Mouse (Mus musculus): ENCODE measurements around the gene Gdpd5. TPM values are rescaled to one million over a fixed set of nuclear protein-coding genes. Genes with fewer than 3 reads are reported as not detected.

Gene Gdpd5
- polyA plus RNA-seq, 1 experiment from 2014 or later = 24.9 TPM

DNA sequence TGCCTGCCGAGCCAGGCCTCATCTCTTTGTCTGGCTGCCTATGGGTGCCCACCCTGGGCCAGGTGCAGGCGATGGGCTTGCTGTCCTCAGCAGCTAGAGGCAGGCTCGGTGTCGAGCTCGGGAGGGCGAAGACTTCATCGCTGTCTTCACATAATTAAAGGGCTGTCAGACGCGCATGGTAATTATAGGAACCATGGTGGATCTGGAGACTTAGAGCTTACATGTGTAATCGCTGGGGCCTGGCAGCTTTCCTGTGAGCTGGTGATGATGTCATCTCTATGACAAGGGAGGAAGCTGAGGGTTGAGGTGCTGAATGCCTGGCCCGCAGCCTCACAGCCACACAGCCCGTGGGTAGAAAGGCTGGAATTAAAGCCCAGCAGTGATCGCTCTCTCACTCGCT is 51.0 kb downstream of the Gdpd5 start:
- no peaks in the 10 kb centered on the region for H3K27me3 ChIP-seq (ENCODE audit: control insufficient read depth, insufficient read depth, low read length)
- H3K36me3 ChIP-seq (ENCODE audit: control insufficient read depth, insufficient read depth, low read length) = peaks cover 6% of the 10 kb centered on the region; the same call in 1 of the 2 replicates
- H3K4me1 ChIP-seq (ENCODE audit: control insufficient read depth in 2 of 2, insufficient read depth in 2 of 2, low read length in 2 of 2) = peaks cover 24 to 28% of the 10 kb centered on the region in 2 experiments
- ATAC-seq (ENCODE audit: insufficient number of reproducible peaks, insufficient read depth, low FRiP score, low read depth) = no peak
- H3K9ac ChIP-seq (ENCODE audit: low read length) = peak overlapping the region; percentile 48
- peak overlapping the region; percentile 19 to 59; a peak in 3 of 4 replicates for H3K27ac ChIP-seq (replicated peaks in 1 of 2; ENCODE audit: control insufficient read depth in 1 of 2, insufficient read depth in 1 of 2, low read depth in 2 of 2, low read length in 2 of 2)
- peak overlapping the region; percentile 15; the same call in 1 of the 2 replicates for H3K4me2 ChIP-seq (ENCODE audit: low read length)
- H3K4me3 ChIP-seq (ENCODE audit: control insufficient read depth in 1 of 2, insufficient read depth in 1 of 2, low read depth in 1 of 2, low read length in 2 of 2) = no peak overlapping the region
- H3K9me3 ChIP-seq (ENCODE audit: control insufficient read depth, low read length) = no peaks in the 10 kb centered on the region
- WGBS = 42% methylated on average over 14 of the region's 14 CpGs

DNA sequence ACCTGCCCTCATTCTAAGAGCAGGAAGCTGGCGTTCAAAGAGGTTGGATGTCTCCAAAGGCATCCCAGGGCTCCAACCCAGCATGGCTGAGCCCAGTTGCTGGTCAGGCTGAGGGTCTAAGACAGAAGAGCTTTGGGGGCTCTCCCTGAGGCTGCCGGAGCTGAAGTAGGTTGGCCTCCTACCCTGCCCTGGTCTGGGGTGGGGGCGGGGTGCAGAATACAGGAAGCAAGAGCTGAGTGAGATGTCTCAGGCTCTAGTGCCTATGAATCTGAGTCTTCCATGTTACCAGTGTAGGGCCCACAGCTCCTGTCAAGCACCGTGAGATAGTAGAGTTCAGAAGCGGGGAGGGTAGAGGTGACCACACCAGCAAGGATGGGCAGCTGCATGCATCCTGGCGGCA is 51.6 kb downstream of the Gdpd5 start:
- no peaks in the 10 kb centered on the region for H3K27me3 ChIP-seq (ENCODE audit: control insufficient read depth, insufficient read depth, low read length)
- H3K4me2 ChIP-seq (ENCODE audit: low read length) = peak overlapping the region; percentile 15; the same call in 1 of the 2 replicates
- peak overlapping the region; percentile 16 to 59; a peak in 2 of 4 replicates for H3K27ac ChIP-seq (replicated peaks in 1 of 2; ENCODE audit: control insufficient read depth in 1 of 2, insufficient read depth in 1 of 2, low read depth in 2 of 2, low read length in 2 of 2)
- 75% methylated on average over 6 of the region's 6 CpGs for WGBS
- H3K9ac ChIP-seq (ENCODE audit: low read length) = no peak overlapping the region
- ATAC-seq (ENCODE audit: insufficient number of reproducible peaks, insufficient read depth, low FRiP score, low read depth) = no peak
- no peak overlapping the region for H3K4me3 ChIP-seq (ENCODE audit: control insufficient read depth in 1 of 2, insufficient read depth in 1 of 2, low read depth in 1 of 2, low read length in 2 of 2)
- peaks cover 6% of the 10 kb centered on the region; the same call in 1 of the 2 replicates for H3K36me3 ChIP-seq (ENCODE audit: control insufficient read depth, insufficient read depth, low read length)
- no peaks in the 10 kb centered on the region for H3K9me3 ChIP-seq (ENCODE audit: control insufficient read depth, low read length)
- peaks cover 24 to 28% of the 10 kb centered on the region in 2 experiments for H3K4me1 ChIP-seq (ENCODE audit: control insufficient read depth in 2 of 2, insufficient read depth in 2 of 2, low read length in 2 of 2)

DNA sequence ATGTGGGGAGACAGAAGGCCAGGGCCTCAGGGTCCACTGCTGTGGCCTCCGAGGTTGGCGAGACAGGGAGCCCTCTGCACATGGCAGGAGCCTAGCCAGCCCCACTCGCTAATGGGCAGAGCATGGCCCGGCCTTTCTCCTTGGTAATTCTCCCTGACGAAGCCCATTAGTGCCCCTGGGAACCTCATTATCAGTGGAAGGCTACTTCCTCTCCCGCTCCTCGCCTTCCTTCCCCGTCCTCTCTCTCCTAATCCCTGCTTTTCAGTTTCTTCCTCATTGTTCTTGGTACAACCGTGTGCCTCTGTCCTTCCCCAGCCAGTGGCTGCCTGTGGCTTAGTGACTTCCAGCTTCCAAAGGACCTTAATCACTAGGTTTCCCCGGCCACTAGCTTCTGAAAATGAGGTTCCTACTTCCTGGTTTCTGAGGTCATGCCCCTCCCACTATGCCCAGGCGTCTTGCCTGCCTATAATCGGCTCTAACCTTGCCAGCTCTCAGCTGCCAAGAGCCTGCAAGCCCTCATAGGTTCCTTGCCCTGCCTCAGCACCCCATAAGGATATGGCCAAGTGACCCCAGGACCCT is 53.5 kb downstream of the Gdpd5 start:
- peaks cover 6% of the 10 kb centered on the region; the same call in 1 of the 2 replicates for H3K36me3 ChIP-seq (ENCODE audit: control insufficient read depth, insufficient read depth, low read length)
- H3K9ac ChIP-seq (ENCODE audit: low read length) = no peak overlapping the region
- no peak for ATAC-seq (ENCODE audit: insufficient number of reproducible peaks, insufficient read depth, low FRiP score, low read depth)
- H3K4me3 ChIP-seq (ENCODE audit: control insufficient read depth in 1 of 2, insufficient read depth in 1 of 2, low read depth in 1 of 2, low read length in 2 of 2) = no peak overlapping the region
- peaks cover 24% of the 10 kb centered on the region in 2 experiments for H3K4me1 ChIP-seq (ENCODE audit: control insufficient read depth in 2 of 2, insufficient read depth in 2 of 2, low read length in 2 of 2)
- no peaks in the 10 kb centered on the region for H3K27me3 ChIP-seq (ENCODE audit: control insufficient read depth, insufficient read depth, low read length)
- WGBS = 49% methylated on average over 12 of the region's 12 CpGs
- no peak overlapping the region for H3K4me2 ChIP-seq (ENCODE audit: low read length)
- no peaks in the 10 kb centered on the region for H3K9me3 ChIP-seq (ENCODE audit: control insufficient read depth, low read length)
- H3K27ac ChIP-seq (replicated peaks in 1 of 2; ENCODE audit: control insufficient read depth in 1 of 2, insufficient read depth in 1 of 2, low read depth in 2 of 2, low read length in 2 of 2) = no peak overlapping the region

DNA sequence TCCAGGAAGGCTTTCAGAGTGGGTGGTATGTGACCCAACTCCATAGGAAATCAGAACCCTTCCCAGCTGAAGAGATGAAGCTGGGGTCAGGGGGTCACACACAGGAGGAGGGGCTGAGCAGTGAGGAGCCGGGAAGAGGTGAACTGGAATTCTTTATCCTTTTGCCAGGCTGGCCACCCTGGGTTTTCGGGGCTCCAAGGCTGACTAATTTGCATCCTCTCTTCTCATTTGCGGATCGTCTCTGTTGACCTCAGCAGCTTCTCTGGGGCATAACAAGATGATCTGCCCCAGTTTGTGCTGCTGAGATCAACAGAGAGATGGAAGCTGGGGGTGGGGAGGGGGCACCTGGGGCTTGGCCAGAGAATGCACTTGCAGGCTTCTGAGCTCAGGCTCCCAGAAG is 55.3 kb downstream of the Gdpd5 start:
- Histone ChIP-seq H3K27me3 (ENCODE audit: control insufficient read depth, insufficient read depth, low read length) (no peaks in the 10 kb centered on the region), H3K9me3 (ENCODE audit: control insufficient read depth, low read length) (no peaks in the 10 kb centered on the region), H3K27ac (replicated peaks in 1 of 2; ENCODE audit: control insufficient read depth in 1 of 2, insufficient read depth in 1 of 2, low read depth in 2 of 2, low read length in 2 of 2) (no peak overlapping the region), H3K4me1 (ENCODE audit: control insufficient read depth in 2 of 2, insufficient read depth in 2 of 2, low read length in 2 of 2) (peaks cover 30 to 32% of the 10 kb centered on the region in 2 experiments), H3K4me3 (ENCODE audit: control insufficient read depth in 1 of 2, insufficient read depth in 1 of 2, low read depth in 1 of 2, low read length in 2 of 2) (no peak overlapping the region), H3K36me3 (ENCODE audit: control insufficient read depth, insufficient read depth, low read length) (peaks cover 6% of the 10 kb centered on the region; the same call in 1 of the 2 replicates), H3K9ac (ENCODE audit: low read length) (no peak overlapping the region), H3K4me2 (ENCODE audit: low read length) (no peak overlapping the region)
- ATAC-seq (ENCODE audit: insufficient number of reproducible peaks, insufficient read depth, low FRiP score, low read depth) = no peak
- 35% methylated on average over 4 of the region's 4 CpGs for WGBS

DNA sequence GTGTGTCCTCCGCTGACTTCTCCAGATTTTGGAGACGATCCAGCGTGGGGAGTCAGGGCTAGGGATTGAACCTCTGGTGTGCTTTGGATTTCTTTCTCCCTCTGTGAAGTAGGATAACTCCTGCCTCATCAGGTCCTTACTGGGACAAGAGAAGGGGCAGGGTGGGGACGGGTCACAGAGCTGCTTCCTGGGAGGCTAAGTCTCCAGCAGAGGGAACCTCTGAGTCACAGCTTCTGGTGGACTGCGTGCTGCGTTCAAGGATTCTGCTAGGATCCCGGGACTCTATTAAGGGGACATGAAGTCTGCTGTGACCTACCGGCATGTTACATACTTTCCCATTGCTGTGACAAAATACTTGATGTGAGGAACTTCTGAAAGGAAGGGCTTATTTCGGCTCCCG is 57.7 kb downstream of the Gdpd5 start:
- 67% methylated on average over 10 of the region's 10 CpGs for WGBS
- H3K27me3 ChIP-seq (ENCODE audit: control insufficient read depth, insufficient read depth, low read length) = no peaks in the 10 kb centered on the region
- H3K4me1 ChIP-seq (ENCODE audit: control insufficient read depth in 2 of 2, insufficient read depth in 2 of 2, low read length in 2 of 2) = peaks cover 34 to 43% of the 10 kb centered on the region in 2 experiments
- no peak overlapping the region for H3K27ac ChIP-seq (replicated peaks in 1 of 2; ENCODE audit: control insufficient read depth in 1 of 2, insufficient read depth in 1 of 2, low read depth in 2 of 2, low read length in 2 of 2)
- no peak overlapping the region for H3K4me2 ChIP-seq (ENCODE audit: low read length)
- H3K4me3 ChIP-seq (ENCODE audit: control insufficient read depth in 1 of 2, insufficient read depth in 1 of 2, low read depth in 1 of 2, low read length in 2 of 2) = no peak overlapping the region
- H3K9ac ChIP-seq (ENCODE audit: low read length) = no peak overlapping the region
- H3K9me3 ChIP-seq (ENCODE audit: control insufficient read depth, low read length) = no peaks in the 10 kb centered on the region
- H3K36me3 ChIP-seq (ENCODE audit: control insufficient read depth, insufficient read depth, low read length) = peaks cover 3% of the 10 kb centered on the region; the same call in 1 of the 2 replicates
- ATAC-seq (ENCODE audit: insufficient number of reproducible peaks, insufficient read depth, low FRiP score, low read depth) = no peak

DNA sequence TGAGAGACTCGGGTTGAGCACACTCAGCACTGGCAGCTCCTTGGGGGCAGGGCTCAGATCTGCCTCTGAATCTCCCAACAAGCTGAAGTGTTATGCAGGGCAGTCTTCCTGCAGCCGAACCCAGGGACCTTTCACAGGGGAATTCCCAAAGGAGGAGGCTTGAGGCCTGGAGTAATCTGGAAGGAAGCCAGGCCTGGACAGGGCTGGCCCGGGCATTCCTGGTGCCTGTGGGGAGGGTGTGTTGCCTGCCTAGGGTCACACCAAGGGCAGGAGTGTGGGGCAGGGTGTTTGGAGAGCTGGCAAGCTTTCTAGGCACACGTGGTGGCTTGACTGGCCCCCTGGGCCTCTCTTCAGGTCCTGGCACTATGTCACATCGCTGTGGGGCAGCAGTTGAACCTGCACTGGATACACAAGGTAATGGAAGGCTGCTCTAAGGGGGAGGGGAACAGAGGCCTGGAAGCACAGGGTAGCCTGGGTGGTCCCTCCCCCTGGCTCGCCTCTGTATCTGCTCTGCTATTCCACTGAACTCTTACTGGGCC is 60.4 kb downstream of the Gdpd5 start:
- Histone ChIP-seq H3K27ac (replicated peaks in 1 of 2; ENCODE audit: control insufficient read depth in 1 of 2, insufficient read depth in 1 of 2, low read depth in 2 of 2, low read length in 2 of 2) (peak overlapping the region; percentile 91 to 95), H3K4me3 (ENCODE audit: control insufficient read depth in 1 of 2, insufficient read depth in 1 of 2, low read depth in 1 of 2, low read length in 2 of 2) (no peak overlapping the region), H3K9ac (ENCODE audit: low read length) (peak overlapping the region; percentile 59), H3K9me3 (ENCODE audit: control insufficient read depth, low read length) (no peaks in the 10 kb centered on the region), H3K4me2 (ENCODE audit: low read length) (peak overlapping the region; percentile 50), H3K4me1 (ENCODE audit: control insufficient read depth in 2 of 2, insufficient read depth in 2 of 2, low read length in 2 of 2) (peaks cover 30 to 35% of the 10 kb centered on the region in 2 experiments), H3K27me3 (ENCODE audit: control insufficient read depth, insufficient read depth, low read length) (no peaks in the 10 kb centered on the region), H3K36me3 (ENCODE audit: control insufficient read depth, insufficient read depth, low read length) (0 out of 2 replicates have a peak, but pooled peaks cover 10% of the 10 kb centered on the region)
- WGBS = 4% methylated on average over 6 of the region's 6 CpGs
- peak; percentile 90 for ATAC-seq (ENCODE audit: insufficient number of reproducible peaks, insufficient read depth, low FRiP score, low read depth)

DNA sequence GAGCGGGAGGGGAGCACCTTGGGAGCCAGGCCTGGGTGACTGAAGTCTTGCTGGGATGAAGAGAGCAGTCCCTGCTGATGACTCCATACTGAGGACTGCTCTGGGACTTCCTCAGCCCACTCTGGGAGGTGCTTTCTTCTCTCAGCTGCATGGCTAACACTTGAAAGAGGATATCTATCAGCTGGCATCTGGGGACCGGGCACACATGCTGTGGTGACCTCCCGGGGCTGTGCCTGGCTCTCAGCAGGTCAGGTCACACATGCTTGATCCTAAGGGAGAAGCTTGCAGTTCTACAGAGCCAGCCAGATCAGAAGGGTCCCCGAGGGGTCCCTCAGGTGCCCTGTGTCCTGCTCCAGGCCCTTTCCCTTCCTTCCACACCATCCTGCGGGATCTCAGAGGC is 62.0 kb downstream of the Gdpd5 start:
- H3K4me2 ChIP-seq (ENCODE audit: low read length) = no peak overlapping the region
- peak overlapping the region; percentile 39 to 47; a peak in 3 of 4 replicates for H3K27ac ChIP-seq (replicated peaks in 1 of 2; ENCODE audit: control insufficient read depth in 1 of 2, insufficient read depth in 1 of 2, low read depth in 2 of 2, low read length in 2 of 2)
- H3K9ac ChIP-seq (ENCODE audit: low read length) = peak overlapping the region; percentile 59
- peaks cover 30 to 35% of the 10 kb centered on the region in 2 experiments for H3K4me1 ChIP-seq (ENCODE audit: control insufficient read depth in 2 of 2, insufficient read depth in 2 of 2, low read length in 2 of 2)
- H3K4me3 ChIP-seq (ENCODE audit: control insufficient read depth in 1 of 2, insufficient read depth in 1 of 2, low read depth in 1 of 2, low read length in 2 of 2) = no peak overlapping the region
- 44% methylated on average over 5 of the region's 5 CpGs for WGBS
- H3K9me3 ChIP-seq (ENCODE audit: control insufficient read depth, low read length) = no peaks in the 10 kb centered on the region
- ATAC-seq (ENCODE audit: insufficient number of reproducible peaks, insufficient read depth, low FRiP score, low read depth) = no peak
- H3K27me3 ChIP-seq (ENCODE audit: control insufficient read depth, insufficient read depth, low read length) = no peaks in the 10 kb centered on the region
- peaks cover 13% of the 10 kb centered on the region; the same call in 1 of the 2 replicates for H3K36me3 ChIP-seq (ENCODE audit: control insufficient read depth, insufficient read depth, low read length)
